Mouse (Mus musculus) gastrocnemius, postnatal 25 days (tissue): ENCODE data around the gene Cdkn1b. TPM values are rescaled to one million over a fixed set of nuclear protein-coding genes. Genes with fewer than 3 reads are reported as not detected.

Source experiments
- DNase-seq: peaks from one replicate; pipeline ENCODE4 v3.0.0; 2022
- long read RNA-seq, 2 experiments: library from polyadenylated mRNA; stranded (forward); transcript quantifications; one replicate each; pipeline ENCODE4 v2.0.0; 2021
- total RNA-seq, 2 experiments: library from RNA; stranded (reverse); gene quantifications; 1 replicate in 1 of 2; 2 replicates in 1 of 2; pipeline ENCODE4 v1.2.3; 2021

Cdkn1b gene
- 10 to 100 TPM; 33.9 to 34.0 TPM for total RNA-seq
- long read RNA-seq, experiment 1, partial matches to known transcripts: 4 of 4 reads
- long read RNA-seq, experiment 1, other reads (novel, unspliced or antisense): 0 of 4 reads
- long read RNA-seq, experiment 2, partial matches to known transcripts: 1 of 1 reads
- long read RNA-seq, experiment 2, other reads (novel, unspliced or antisense): 0 of 1 reads

DNA sequence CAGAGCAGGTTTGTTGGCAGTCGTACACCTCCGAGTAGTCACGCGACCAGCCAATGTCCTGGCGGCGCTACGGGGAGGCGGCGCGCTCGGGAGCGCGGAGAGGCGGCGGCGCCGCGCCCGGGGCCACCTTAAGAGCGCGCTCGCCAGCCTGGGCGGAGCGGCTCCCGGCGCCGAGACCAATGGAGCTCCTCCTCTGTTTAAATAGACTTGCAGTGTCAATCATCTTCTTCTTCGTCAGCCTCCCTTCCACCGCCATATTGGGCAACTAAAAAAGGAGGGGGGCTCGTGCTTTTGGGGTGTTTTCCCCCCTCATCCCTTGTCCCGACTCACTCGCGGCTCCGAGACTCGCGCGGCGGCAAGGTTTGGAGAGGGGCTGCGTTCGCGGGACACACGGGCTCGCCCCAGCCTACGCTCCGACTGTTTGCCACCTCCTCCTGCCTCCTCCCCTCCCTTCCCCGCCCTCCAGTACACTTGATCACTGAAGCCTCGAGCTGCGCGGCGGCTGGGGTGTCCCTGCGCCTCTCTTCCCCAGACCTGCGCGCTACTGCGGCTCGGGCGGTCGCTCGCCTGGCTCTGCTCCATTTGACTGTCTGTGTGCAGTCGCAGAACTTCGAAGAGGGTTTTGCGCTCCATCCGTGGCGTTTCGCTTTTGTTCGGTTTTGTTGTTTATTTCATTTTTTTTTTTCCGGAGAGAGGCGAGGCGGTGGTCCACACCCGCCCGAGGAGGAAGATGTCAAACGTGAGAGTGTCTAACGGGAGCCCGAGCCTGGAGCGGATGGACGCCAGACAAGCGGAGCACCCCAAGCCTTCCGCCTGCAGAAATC, at the start of gene Cdkn1b:
TSS of gene Cdkn1b (plus strand) at position 212 of the 824 bp plus-strand sequence.
- peak; percentile 92 for DNase-seq

DNA sequence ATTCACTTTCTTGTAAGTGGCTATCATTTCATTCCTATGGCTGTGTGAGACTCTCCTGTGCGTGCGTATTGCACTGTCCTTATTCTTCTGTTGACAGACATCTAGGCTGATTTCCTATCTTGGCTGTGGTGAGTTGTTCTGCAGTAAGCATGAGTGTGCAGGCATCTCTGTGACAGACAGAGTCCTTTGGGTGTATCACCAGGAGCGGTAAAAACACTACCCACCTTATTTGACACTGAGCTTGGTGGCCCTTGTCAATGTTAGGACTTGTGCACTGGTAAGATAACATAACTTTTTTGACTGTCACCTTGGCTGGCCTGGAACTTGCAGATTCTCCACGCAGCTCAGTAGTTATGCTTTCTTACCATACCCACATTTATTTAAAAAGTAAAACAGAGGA, 49.3 kb upstream of the Cdkn1b start:
- DNase-seq: no peak

DNA sequence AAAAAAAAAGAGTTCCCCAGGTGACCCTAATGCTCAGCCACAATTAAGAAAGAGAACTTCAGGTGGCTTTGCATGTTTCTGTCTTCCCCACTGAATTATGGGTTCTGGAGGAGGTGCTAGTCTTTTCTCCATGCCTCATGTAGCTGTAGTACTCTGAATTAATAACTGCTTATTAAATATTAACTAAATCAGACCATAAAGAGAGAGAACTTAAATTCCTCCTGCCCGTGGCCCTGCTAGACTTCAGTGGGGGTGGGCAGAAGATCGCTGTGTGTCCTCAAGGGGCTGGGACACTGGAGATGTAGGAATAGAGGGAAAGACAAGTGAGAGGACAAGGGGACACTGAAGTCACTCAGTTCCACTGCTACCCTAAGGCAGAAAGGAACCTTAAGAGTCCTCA, 48.0 kb upstream of the Cdkn1b start:
- no peak for DNase-seq

DNA sequence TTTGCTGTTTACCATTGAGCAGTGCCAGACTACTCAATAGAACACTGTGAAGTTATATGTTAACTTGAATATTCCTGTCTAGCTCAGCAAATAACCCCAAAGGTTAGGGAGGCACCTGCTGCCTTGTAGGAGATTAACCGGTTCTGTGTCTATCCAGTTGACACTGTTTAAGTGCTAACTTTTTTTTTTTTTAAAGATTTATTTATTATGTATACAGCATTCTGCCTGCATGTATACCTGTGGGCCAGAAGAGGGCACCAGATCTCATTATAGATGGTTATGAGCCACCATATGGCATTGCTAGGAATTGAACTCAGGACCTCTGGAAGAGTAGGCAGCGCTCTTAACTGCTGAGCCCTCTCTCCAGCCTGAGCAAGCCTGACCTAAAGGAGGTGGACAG, 47.2 kb upstream of the Cdkn1b start:
- DNase-seq: no peak

DNA sequence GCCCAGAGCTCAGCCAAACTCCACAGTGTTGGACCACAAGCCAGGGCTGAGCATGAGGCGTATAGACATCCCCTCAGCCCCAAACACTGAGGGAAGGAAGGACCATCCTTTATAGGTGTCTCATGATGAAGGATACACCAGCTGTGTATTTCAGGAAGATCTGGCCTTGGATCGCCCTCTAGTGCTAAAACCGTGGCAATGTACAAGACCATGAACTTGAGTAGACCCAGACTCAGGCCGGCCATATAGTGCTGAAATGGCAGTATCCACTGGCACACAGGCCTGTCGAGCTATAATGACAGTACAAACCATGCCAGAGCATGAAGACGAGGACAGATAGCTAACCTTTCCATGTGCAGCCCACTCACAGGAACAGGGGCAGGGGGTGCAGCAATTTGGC, 43.4 kb upstream of the Cdkn1b start:
- no peak for DNase-seq

GRCm38 (mm10) chr6:134877276-134877675, 42.9 kb upstream of the Cdkn1b start:
- no peak for DNase-seq

DNA sequence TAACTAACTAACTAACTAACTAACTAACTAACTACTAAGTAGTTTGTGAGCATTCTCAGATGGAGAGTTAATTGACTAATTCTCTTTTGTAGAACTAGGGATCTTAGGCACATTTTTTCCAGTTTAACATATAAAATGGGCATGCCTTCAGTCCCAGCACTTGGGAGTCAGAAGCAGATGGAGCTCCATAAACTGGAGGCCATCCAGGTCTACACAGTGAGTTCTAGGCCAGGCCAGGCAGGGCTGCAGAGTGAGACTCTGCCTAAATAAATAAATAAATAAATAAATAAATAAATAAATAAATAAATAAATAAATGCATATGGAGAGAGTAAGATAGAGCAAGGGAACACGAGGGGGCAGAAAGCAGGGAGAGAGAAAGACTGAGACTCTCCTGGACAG, 42.3 kb upstream of the Cdkn1b start:
- no peak for DNase-seq

DNA sequence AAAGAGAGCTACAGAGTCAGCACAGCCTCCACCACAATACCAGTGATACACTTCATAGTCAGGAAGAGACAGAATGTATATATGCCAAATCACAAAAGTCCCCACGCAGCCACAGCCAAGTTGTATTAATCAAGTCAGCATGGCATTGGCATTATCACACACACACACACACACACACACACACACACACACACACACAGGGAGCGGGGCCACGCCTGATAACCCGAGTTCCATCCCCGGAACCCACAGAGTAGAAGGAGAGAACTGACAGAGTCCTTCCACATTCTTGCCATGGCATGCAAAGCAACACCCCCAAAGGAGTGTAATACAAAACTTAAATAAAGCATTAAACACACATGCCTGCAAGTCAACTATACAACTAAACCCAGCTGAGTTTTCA, 40.6 kb upstream of the Cdkn1b start:
- DNase-seq: no peak

DNA sequence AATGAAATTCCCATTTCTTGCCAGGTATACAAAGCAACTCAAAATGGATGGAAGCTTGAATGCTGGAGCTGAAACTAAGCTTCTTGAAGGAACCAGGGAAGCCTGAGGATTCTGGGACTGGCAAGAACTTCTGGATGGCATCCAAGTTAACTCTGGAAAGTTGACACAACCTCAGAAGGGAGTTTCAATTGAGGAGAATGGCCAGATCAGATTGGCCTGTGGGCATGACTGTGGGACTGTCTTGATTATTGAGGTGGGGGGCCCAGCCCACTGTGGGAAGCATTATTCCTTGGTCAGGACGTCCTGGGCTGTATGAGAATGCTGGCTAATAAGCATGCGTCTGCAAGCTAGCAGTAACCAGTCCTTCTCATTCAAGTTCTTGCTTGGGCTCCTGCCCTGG, 40.2 kb upstream of the Cdkn1b start:
- no peak for DNase-seq

DNA sequence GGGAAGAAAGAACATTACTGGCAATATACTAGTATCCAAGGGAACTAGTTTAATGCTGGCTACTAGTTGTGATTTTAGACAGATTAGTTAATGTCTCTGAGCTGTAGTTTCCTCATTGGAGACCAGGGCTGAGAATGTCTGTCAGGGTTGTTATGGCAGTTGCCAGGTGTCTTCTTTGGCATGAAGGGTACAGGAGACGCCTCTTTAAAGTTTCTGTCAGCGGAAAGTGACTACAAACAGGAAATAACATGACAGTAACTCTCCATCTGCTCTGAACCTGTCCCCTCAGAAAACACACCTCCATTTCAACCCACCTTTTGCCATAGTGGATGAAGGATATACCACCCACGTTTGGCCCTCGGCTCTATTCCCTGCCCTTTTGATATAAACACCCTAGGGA, 36.5 kb upstream of the Cdkn1b start:
- DNase-seq: no peak

GRCm38 (mm10) chr6:134885515-134885914, 34.7 kb upstream of the Cdkn1b start:
- DNase-seq: no peak

DNA sequence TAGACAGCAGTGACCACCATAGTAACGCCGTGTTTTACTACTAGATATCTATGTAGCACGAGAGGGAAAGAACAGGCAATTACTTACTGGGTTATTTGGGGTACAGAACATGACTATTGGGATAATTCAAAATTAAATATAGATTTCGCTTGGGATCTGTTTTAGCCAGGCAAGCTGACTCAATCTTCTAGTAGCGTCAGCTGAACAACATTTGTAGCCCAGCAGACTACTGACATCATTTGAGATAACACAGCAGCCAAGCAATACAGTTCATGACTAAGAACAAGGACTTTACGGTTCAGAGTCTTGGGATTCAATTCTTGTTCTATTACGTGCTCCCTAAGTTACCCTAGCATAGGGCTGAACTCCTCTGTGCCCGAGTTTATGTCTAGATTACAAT, 33.7 kb upstream of the Cdkn1b start:
- no peak for DNase-seq

DNA sequence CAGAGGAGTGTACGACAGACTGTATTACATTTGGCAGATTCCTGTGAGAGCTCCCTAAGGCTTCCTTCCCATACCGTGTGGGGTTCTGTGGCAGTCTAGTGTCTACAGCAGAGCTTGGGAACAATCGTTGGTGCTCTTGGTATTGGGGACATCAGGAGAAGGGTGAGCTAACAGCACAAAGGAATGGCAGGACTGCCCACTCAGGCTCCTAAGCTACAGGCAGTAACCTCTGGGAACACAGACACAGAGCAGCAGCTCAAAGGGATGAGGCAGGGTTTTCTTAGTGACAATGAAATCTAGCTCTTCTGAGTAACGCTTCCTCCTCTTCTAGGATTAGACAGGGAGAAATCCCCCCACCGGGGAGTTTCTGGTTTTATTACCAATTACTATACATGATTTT, 33.2 kb upstream of the Cdkn1b start:
- no peak for DNase-seq

DNA sequence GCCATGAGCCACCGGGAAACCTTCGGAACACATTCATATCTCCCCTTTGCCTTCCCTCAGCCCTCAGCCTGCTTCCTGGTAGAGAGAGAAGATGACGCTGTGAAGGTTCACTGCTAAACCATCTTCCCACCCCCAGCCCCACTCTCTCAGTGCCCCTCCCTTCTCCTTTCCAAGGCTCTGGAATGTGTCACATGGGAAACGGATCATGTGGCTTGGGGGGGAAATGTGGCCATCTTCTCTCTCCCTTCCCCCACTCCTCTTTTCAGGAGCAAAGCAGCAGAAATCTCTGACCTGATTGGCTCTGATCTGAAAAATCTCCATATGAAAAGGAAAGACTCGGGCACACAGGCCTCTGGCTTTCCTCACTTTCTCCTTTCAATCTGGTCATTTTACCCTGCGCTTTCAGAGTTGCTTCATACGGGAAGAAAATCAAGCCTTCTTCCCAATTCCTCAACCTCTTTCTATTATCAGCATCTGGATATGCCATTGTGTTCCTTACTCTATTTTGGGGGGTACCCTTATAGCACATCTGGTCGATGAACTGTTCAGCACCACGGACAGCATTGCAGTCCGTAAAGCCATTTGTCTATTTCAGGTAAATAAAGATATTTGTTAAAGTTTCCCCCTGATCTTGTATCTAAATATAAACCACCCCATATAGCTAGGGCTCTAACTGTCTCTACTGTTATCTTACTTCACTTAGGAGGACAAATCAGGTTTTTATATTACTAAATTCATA, 32.3 kb upstream of the Cdkn1b start:
- no peak for DNase-seq

DNA sequence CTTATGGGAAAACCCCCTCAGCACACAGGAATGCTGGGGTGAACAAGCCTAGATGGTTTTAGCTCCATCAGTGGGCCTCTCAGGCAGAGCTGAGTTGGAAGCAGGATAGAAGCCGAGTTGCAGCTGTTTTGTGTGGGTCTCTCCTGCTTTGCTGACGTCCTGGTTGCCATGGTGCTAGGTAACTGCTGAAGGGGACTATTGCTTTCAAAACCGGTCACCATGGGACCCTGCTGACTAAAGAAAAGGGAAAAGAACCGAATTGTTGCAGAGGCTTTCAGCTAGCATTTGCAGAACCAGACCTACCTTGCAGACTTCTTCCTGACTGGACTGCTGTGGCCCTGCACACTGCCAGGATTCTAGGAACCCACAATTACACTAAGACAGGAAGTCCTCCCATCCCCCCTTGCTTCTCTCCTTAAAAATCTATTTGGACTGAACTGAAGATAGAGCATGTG, 31.6 kb upstream of the Cdkn1b start:
- no peak for DNase-seq

DNA sequence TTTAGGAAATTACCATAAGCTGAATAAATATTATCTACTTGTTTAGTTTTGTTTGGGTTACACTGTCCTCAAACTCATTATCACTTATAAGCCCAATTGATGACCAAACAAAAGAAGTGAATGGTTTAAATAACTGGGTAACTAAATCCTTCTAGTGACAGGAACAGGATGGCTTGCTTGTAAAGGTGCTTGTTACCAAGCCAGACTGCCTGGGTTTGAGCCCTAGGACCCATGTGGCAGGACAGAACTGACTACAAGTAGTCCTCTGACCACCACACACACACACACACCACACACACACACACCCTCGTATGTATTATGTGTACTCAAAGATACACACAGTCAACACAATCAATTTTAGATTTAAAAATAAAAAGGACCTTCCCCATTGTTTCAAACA, 30.4 kb upstream of the Cdkn1b start:
- DNase-seq: no peak

DNA sequence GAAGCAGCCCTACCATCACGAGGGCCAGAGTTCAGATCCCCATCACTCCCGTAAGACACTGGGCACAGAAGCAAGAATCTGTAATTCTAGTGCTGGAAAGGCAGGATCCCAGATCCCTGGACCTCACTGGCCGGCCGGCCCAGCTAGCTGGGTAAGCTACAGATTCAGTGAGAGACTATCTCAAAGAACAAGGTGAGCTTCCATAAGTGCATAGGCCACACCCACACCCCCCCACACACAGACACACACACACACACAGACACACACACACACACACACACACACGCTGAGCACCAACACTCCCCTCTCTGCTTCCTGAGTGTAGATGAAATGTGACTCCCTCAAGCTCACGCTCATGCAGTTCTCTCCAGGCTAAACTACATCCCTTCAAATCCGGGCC, 29.8 kb upstream of the Cdkn1b start:
- no peak for DNase-seq

DNA sequence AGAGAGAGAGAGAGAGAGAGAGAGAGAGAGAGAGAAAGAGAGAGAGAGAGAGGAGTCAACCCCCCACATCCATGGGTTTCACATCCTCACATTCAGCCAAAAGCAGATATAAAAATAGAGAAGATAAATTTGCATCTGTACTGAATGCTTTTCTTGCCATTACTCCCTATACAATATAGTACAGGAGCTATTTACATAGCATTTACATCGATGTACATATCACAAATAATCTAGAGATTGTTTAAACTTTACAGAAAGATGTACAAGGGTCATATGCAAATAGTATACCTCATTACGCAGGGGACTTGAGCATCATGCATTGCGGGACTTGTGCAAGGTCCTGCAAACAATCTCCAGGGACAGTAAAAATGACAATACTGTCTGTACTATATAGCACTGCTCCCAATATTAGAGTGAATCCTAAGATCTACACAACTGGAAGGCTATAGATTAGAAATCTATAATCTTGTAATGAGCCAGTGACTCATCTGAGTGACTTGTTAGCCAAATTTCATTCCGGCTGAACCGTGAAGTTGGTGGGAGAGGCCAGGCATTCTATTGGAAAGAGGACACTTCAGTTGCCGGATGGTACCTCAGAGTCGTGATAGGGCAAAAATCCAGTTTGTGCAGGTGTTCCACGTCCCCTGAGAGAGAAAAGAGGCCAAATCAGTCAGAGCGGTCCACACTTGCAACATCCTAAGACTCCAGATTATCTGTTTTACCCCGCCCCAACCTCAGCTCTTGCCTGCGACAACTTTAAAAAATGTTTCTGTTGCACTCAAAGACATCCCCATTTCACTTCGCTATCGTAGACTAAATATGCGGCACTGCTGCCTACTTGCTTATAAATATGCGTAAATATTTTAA, 23.4 kb upstream of the Cdkn1b start:
- no peak for DNase-seq

GRCm38 (mm10) chr6:134897443-134898094, 22.6 kb upstream of the Cdkn1b start:
- peak; percentile 96 for DNase-seq

DNA sequence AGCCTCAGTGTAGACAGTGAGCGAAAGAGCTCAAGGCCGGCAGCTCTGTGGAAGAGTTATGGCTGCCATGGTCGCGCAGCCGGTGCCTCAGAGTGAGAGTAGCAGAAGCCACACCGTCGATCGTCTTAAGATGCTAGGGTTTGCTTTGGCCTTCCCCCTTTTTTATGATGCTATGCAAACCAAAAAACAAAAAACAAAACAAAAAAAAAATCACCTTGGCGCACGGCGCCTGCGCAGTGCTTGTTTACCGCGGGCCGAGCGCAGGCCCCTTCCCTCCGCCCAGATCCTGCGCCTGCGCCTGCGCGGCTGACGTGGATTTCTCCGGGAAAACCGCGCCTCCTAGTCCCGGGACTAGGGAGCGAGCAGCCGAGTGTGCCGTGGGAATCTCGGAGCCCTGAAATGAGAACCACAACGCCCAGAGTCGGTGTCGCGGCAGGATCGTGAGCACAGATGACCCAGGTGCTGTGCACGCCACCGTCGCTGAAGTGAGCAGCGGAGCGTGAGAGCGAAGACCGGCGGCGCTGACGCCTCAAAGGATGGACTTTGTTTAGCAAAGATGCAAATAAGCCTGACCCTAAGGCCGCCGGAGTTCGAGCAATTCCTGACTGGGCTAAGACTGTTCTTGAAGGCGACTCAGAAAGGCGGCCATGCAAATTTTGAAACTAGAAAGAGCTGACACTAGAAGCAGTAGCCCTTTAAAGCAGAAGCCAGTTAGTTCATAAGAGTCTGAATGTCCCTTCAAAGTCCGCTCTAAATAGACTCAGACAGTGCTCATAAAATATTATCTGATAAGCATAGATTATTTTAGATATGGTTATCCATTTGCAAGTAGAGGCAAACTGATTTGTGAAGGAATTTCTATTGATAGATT, 21.9 kb upstream of the Cdkn1b start, which contains the start of gene Gpr19:
TSS of gene Gpr19 (minus strand) at position 484 of the 871 bp plus-strand sequence.
- peak; percentile 91 for DNase-seq

- no peak for DNase-seq
Observed at GRCm38 (mm10) chr6:134903368-134903767, 16.8 kb upstream of the Cdkn1b start.
